Mouse (Mus musculus): ENCODE measurements at regions not wholly inside any gene's neighbourhood (a gene's known extent, or its start where the extent isn't known, plus 50 kb on each side); places are given as distances from the start of the nearest gene placed in this dataset.

GRCm38 (mm10) chr10:39216142-39216904 lies 52.7 kb upstream of the Ccn6 start:
- DNase-seq: no peak

DNA sequence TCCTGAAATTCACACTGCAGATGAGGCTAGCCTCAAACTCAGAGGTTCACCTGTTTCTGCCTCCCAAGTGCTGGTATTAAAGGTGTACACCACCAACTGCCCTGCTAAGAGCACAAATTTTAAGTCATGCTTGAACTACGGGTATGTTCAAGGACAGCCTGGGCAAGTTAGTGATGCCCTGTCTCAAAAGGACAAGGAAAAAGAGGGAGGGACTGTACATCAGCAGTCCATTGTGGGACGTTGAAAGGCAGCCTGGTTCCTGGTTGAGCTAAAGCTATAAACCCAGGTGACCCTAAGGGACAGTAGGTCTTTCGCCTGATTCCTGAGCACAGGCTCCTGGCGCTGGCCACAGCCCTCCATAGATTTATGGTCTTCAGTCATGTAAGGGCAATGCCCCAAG lies 51.0 kb upstream of the Ccn6 start:
- no peak for DNase-seq

Measured in embryo, embryonic 11 days (tissue).